Mouse (Mus musculus): ENCODE results near the gene Il18r1.

Il18r1 gene

GRCm38 (mm10) chr1:40494594-40494993 is 29.2 kb downstream of the Il18r1 start:
- DNase-seq (ENCODE audit: low spot score in 2 of 2), result no peak

DNA sequence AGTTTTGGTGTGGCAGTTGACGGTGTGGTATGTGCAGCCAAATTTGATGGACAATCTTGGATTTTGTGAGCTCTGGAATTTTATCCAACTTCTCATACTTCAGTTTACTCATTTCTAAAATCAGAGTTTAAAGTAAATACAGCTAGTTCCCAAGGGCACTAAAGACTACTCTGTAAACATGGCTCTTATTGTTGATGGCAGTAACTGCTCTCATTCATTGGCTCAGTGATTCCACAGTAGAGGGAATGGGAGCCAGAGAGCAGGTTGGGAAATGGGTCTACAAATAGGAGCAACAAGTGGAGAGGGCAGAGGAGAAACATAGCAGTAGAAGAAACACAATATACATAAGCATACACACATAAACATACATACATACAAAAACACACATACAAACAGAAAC is 34.4 kb downstream of the Il18r1 start:
- no peak for DNase-seq (ENCODE audit: low spot score in 2 of 2)

DNA sequence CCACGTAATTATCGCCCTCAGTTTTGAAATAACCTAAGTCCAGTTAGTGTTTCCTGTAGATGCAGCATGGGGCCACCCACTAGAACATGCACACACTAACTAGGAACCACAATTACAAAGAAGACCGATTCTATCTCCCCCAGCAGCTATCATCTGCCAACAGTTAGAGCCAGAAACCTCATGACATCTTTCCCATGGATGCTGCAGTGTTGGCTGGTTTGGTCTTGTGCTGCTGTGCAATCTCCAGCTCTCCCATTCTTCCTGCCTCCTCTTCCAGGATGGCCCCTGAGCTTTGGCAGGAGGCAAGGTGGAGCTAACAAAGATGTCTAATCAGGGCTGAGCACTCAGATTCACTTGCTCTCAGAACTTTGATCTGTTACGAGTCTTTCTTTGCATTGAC is 35.8 kb downstream of the Il18r1 start:
- no peak for DNase-seq (ENCODE audit: low spot score in 2 of 2)

DNA sequence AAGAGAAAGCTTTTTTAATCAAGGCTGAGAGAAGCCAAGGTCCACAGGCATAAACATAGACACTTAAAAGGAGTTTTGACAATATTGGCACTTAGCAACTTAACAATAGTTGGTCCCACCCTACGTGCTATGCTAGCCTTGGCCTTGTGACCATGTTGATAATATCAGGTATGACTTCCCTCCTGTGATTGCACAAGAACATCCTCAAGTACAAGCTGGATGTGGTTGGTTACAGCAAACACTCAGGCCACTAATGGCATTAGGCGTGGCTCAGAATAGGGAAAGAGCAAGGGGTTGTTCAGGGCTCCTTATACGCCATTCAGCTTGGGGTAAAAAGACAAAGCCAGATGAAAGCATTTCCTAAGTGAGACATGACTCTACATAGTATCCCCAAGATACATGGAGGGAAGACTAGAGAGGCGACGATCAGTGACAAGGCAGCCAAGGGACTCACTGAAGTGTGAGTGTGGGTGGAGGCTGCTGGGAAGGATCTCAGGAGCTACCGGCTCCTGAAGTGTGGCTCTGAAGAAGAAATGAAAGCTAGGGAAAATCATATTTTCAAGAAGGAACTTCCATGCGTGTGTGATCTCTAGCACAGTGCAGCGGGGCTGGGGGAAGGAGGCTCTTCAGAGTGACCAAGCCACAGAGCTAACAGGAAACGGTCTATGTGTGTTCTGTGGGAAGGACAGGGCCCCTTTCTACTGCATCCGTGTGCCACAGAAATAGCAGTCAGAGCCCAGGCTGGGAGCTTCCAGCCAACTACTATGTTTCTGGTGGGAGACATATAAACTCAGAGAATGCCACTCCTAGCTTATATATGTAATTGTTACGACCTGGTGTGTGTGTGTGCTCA is 36.4 kb downstream of the Il18r1 start:
- no peak for DNase-seq (ENCODE audit: low spot score in 2 of 2)

- DNase-seq (ENCODE audit: low spot score in 2 of 2), result no peak
These were observed 39.2 kb downstream of the Il18r1 start for GRCm38 (mm10) chr1:40504548-40504947.

GRCm38 (mm10) chr1:40514851-40515585 is 49.7 kb downstream of the Il18r1 start, which contains the start of gene Il18rap:
Il18rap (plus strand) TSS chr1:40515362.
- DNase-seq (ENCODE audit: low spot score in 2 of 2), result no peak

DNA sequence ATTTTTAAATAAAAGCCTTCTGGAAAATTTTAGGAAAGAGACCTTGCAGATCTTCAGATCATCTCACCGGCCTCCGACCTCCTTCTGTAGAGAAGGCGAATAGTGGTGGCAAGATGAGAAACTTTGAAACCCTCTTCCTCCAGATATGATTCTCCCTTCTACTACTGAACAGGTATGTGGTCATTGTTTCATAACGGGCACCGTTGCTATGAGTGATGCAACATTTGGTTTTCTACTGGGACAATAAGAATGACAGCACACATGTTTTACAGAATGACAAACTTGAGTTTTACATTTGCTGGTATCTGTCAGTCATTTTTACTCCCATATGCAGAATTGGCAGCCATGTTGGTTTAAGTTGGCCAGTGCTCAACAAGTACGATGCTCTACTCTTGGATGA is 51.0 kb downstream of the Il18r1 start:
- DNase-seq (ENCODE audit: low spot score in 2 of 2), result no peak

DNA sequence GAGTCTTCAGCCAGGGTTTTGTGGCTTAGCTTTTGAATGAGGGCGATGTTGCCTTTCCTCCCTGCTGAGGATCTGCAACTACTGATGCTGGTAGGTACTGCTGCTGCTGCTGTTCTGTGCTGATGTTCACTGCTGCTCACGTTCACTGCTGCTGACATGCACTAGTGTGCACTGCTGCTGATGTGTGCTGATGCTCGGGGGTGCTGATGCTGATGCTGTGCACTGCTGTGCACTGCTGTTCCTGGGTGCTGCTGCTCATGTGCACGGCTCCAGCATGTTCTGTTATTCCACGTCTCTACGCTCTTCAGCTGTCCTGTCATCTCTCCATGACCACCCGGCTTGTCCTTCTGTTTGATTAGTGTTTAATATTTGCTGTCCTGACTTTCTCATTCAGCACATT is 57.6 kb downstream of the Il18r1 start:
- DNase-seq (ENCODE audit: low spot score in 2 of 2), result no peak

DNA sequence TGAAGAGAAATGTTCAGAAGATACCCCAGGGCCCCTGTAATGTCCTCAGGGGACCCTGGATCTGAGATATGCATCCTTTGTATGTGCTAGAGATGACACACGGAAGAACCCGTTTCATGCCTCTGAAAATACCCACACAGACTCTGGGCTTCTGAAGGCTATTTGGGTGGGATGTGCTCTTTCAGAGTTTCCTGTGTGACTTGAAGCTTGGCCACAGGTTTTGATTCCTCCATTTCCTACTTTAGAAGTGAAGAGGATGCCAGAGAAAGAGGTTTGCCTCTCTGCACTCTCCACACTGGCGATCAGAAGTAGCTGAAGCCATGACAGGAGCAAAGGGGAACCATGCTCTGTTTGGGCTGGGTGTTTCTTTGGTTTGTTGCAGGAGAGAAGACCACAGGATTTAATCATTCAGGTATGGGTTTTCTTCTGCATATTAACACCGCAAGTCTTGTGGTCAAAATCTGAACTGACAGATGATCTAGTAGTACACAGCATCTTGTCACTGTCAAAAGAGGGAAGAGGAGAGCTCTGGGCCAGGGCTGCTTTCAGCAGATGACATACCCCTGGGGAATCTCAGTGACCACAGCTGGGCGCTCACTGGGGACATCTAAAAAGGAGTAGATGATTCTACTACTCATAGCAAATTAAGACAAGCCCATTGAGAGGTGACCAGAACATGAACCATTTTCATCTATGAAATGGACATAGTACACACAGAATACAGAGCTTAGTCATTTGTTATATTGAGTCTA is 58.8 kb downstream of the Il18r1 start:
- DNase-seq (ENCODE audit: low spot score in 2 of 2), result no peak

- DNase-seq (ENCODE audit: low spot score in 2 of 2), result no peak
These were observed 63.9 kb downstream of the Il18r1 start for GRCm38 (mm10) chr1:40529287-40529686.

- DNase-seq (ENCODE audit: low spot score in 2 of 2), result no peak
These were observed 72.2 kb downstream of the Il18r1 start for GRCm38 (mm10) chr1:40537577-40537976.

GRCm38 (mm10) chr1:40544650-40545049 is 79.3 kb downstream of the Il18r1 start:
- peak; percentile 21 to 22 for DNase-seq (ENCODE audit: low spot score in 2 of 2)

DNA sequence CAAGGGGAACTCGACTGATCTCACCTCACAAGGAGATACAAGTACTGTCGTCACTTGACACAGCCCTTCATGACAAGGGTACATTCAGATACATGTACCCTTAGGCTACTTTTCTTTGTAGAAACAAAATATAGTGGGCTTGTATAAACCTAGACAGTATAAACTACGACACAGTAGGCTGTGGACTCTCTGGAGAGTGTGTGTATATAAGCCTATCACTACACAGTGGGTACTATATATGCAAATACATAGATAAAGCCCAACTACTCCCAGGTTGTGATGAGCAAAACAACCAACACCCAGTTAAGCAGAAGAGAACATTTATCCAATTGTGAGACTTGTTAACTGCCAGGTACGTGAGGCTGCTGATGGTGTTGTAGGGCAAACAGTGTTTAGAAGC is 81.3 kb downstream of the Il18r1 start:
- DNase-seq (ENCODE audit: low spot score in 2 of 2), result no peak

DNA sequence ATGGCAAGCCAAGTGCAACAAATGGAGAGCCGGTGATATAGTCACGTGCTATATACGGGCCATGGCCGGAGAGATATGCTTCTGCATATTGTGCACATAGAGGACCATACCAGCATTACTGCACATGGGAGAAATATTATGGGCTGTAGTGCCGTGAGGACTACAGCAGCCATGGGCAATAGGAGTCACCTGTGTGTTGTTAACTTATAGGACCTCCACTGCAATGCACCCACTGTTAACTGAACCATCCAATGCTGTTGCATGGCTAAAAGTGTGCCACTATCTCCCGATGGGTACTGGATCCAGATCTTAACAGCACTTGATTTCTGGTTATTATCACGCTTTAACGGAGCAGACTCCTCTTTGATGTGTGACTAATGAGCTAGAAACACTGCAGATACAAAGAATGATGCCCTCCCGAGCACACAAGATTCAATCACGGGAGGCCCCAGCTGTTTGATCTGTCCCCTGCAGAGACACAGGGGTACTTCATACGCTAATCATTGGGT is 81.8 kb downstream of the Il18r1 start:
- no peak for DNase-seq (ENCODE audit: low spot score in 2 of 2)

GRCm38 (mm10) chr1:40547762-40548161 is 82.4 kb downstream of the Il18r1 start:
- no peak for DNase-seq (ENCODE audit: low spot score in 2 of 2)
